Comparison of ENCODE assay signal across 7 mouse cellular contexts in genomic region chr7:113167092-113167491, GRCm38 (mm10). TPM values are rescaled to one million over a fixed set of nuclear protein-coding genes. Genes with fewer than 3 reads are reported as not detected.
DNase-seq lines count a peak whose midpoint lies in the region; ATAC-seq lines count a peak whose summit lies in the region.

No protein-coding gene starts in this region.

- H3K27ac ChIP-seq in neural tube, embryonic 15.5 days (replicated peaks), result no peak overlapping the region

- H3K4me2 ChIP-seq in neural tube, embryonic 15.5 days, result no peak overlapping the region

- H3K27me3 ChIP-seq in neural tube, embryonic 15.5 days (replicated peaks), result no peaks in the 10 kb centered on the region

- peak; percentile 38 for DNase-seq in neural tube, embryonic 10.5 days (ENCODE audit: extremely low spot score, low spot score)
- peak; percentile 53 for DNase-seq in brain, adult 2 months (ENCODE audit: low read depth, low spot score)
- peak; percentile 26 for DNase-seq in gastrocnemius, postnatal 10 days
- DNase-seq in kidney, postnatal 14 days, result peak; percentile 60
- peak; percentile 46 for DNase-seq in naive thymus-derived CD4-positive, alpha-beta T cell, adult 2 months (ENCODE audit: low read depth)

- no peaks in the 10 kb centered on the region for H3K36me3 ChIP-seq in neural tube, embryonic 15.5 days

- H3K4me1 ChIP-seq in neural tube, embryonic 15.5 days, result no peaks in the 10 kb centered on the region

- no peak overlapping the region for H3K9ac ChIP-seq in neural tube, embryonic 15.5 days (replicated peaks)

- no peak for ATAC-seq in neural tube, embryonic 15.5 days (ENCODE audit: low FRiP score)
- no peak for ATAC-seq in monocyte, adult 5-6 weeks (replicated peaks; ENCODE audit: insufficient number of reproducible peaks, low FRiP score, low TSS enrichment, poor library complexity, severe bottlenecking)

- H3K9me3 ChIP-seq in neural tube, embryonic 15.5 days (replicated peaks), result no peaks in the 10 kb centered on the region

- H3K4me3 ChIP-seq in neural tube, embryonic 15.5 days (replicated peaks), result no peak overlapping the region

- WGBS in neural tube, embryonic 15.5 days, result 37% methylated on average over 8 of the region's 8 CpGs

RNA-seq across cellular contexts. Expression of gene Arntl, which starts 40.2 kb away (rescaled TPM):
- 14.4 and 17.7 TPM in 2 replicates for polyA plus RNA-seq in neural tube, embryonic 15.5 days (2015; fragmentation: Nextera tagmentation; extraction: Ambion mirVana)
- 10 to 100 TPM in 1 of 2 experiments, 1 to 10 TPM in 1; 9.4 to 11.4 TPM for total RNA-seq in gastrocnemius, postnatal 10 days (2021)
- total RNA-seq in monocyte, adult 5-6 weeks (2017), result 15.8 to 26.0 TPM (median 17.3 TPM) in 3 replicates
